Mouse (Mus musculus) adrenal gland, adult (tissue): Measurements from ENCODE around the gene Arhgap9.

ENCODE experiments used
- DNase-seq, 2 experiments: peaks; one replicate each; pipeline ENCODE4 v3.0.0; 2022 to 2023; ENCODE audit warnings: low spot score in 1 of 2; ENCODE audit not compliant: inconsistent age in 2 of 2

Gene Arhgap9

DNA sequence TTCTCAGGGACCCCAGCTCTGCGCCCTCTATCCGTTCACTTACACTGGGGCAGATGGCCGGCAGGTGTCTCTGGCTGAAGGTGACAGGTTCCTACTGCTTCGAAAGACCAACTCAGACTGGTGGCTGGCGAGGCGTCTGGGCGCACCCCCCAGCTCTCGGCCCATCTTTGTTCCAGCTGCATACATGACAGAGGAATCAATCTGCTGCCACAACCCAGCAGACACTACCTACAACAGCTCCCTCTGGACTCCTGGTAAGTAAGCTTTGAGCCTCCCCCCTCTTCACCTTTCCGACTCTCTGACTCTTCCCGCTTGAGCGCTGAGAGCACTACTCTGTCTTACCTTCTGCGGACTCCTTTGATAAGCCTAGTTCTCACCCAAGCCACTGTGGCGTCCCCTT is 414 bp downstream of the Arhgap9 start:
- no peak for DNase-seq

DNA sequence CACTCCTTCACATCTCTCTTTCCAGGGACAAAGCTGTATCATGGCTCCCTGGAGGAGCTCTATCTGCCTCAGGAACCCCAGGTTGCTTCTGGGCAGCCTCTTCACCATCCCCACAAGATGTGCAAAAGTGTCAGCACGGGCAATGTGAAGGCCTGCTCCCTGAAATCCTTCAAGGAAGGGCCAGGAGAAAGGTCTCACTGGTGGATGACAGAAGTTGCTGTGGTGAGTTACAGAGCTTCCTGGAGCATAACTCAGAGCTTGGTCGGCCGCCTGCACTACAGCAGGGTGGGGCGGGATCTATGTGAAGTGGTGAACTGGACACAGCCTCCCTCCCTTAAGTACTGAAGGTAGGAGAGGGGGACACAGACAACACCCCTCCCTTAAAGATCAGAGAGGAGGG is 905 bp downstream of the Arhgap9 start:
- no peak for DNase-seq

DNA sequence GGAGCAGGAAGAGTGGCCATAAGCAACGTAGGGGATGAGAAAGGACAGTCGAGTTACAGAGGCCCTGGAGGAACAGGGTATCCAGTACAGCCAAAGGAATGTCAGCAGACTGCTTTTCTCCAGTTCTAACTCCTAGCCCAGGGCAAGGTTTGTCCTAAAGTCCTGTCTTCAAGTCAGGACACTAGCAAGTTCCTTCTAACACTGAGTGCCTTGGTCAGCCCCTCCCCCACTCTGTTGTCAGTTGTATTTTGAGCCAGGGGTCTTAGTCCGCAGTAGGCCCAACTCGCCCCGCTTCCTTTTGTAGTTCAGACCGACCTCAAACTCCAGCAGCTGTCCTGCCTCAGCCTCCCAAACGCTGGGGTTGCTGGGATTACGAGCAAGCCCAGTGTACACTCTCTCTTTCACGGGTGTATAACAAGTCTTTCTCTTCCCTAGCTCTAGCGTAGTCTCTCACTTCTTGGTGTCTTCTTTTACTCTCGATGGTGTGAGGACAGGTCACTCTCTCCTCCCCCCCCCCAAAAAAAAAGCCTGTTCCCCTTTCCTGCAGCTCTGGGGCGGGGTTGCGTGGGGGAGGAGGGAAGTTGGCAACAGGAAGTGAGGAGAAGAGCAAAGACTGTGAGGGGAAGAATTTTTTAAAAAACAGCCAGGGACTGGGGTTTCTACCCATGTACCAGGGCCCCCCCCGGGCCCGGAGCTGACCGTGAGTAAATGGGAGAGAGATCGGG is 1.5 kb downstream of the Arhgap9 start:
- DNase-seq: peak in 1 of 2 experiments; percentile 49

DNA sequence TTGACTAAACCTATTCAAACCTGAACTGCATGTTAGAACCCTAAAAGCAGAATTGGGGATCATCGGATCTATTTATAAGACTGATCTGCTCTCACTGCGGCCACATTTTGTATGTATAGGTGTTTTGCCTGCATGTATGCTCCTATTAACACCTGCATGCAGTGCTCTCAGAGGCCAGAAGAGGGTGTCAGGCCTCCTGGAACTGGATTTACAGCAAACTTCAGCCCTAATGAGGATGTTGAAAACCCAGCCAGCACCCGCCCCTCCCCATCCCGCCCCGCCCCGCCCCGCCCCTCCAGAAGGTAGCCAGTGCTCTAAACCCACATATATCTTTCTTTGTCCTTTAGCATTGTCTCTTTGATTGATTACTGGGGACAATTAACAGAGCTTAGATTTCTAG is 2.7 kb downstream of the Arhgap9 start:
- peak in 1 of 2 experiments; percentile 64 for DNase-seq

DNA sequence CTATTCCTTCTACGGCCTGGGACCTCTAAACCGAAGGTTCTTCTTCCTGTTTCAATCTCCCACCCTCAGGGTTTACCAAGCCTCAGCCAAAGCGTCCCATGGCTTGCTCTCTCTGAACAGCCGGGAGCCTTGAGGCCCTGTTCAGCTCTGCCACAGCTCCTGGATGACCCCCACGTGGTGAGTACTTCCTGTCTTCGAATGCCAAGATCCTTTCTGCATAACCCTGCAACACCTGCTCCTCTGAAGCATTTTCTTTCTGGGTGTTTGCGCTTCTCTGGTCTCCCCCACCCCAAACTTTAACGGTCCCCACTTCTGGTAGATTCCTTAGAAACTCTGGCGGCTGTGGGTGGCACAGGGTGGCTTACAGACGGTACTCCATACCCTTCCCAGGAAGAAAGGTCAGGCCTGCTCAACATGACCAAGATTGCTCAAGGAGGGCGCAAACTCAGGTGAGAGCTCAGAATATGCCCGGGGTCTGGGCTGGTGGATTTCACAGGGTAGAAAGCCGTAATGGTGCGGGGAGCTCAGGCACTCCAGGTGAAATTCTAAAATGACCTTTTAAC is 3.8 kb downstream of the Arhgap9 start:
- no peak for DNase-seq

DNA sequence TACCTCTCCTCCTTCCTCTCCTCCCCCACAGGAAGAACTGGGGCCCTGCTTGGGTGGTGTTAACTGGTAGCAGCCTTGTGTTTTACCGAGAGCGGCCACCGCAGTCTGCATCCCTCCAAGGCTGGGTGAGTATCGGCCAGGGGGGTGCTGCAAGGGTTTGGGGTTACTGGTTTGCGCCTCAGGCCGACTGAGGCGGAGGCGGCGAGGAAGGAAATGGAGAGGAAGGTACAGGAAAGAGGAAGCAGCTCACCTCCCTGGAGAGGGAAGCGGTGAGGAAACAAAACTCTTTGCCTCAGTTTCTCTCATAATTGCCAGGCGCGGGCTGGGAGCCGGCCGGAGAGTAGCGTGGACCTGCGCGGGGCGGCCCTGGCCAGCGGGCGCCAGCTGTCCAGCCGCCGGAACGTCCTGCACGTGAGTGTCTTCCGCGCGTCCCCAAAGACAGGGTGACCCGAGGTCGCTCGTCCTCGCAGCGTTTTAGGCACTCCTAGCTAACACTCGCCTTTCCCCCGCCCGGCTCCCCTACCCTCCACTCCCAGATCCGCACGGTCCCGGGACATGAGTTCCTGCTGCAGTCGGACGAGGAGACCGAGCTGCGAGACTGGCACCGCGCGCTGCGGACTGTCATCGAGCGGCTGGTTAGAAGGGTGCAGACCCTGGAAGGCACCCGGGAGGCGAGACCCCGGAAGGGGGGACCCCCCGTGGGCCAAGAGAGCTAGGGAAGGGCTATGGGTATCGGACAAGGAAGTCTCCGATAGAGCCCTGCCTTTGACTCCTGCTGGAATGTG is 4.4 kb downstream of the Arhgap9 start:
- peak in 1 of 2 experiments; percentile 78 for DNase-seq

DNA sequence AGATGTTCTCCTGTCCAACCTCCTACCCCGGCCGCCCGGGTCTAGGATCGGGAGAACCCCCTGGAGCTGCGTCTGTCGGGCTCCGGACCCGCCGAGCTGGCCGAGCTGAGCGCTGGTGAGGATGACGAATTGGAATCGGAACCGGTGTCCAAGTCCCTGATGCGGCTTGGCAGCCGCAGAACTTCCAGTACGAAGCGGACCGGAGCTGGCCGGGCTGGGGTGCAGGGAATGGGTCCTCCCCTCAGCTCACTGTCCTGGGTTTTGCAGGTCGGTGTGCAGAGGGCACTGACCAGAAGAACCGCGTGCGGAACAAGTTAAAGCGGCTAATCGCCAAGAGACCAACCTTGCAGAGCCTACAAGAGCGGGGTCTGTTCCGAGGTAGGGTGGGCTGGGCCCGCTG is 5.1 kb downstream of the Arhgap9 start:
- peak; percentile 55 to 71 for DNase-seq

DNA sequence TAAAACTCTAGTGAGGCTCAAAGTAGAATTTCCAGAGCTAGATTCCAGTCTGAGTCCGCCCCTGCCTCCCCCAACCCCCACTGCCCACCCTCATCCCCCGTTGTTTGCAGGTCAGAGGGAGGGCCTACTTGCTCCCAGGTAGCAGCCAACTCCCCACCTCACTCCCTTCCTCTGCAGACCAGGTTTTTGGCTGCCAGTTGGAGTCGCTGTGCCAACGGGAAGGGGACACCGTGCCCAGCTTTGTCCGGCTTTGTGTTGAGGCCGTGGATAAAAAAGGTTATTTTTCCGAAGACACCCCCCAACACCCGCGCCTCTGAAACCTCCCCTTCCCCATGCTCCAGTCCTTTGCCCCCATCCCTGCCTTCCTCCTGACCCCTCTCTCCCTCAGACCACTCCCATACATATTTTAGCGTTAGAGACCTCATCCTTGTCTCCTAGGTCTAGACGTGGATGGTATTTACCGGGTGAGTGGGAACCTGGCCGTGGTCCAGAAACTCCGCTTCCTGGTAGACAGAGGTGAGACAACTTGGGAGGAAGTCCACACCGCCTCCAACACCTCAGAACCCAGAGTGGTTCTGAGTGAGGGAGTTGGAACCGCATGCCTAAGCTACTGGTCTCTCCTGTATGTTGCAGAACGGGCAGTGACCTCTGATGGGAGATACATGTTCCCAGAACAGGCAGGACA is 5.8 kb downstream of the Arhgap9 start:
- no peak for DNase-seq

DNA sequence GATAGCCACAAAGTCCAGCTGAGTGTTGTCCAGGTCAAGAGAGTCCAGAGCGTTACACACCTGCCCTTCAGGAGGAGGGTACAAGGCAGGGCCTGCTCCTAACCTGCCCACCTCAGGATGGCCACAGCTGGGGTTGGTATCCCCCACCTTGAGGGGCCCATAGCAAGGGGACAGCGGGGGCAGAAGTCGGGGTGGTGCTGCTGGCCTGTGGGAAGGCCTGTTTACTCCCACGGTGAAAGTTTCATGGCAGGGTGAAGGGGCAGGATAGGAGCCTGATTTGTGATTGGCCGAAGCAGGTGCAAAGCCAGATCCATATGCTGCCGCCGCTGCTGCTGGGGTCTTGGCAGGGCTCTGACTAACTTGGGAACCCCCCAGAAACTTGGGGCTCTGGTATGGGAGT is 8.4 kb downstream of the Arhgap9 start:
- DNase-seq: no peak

DNA sequence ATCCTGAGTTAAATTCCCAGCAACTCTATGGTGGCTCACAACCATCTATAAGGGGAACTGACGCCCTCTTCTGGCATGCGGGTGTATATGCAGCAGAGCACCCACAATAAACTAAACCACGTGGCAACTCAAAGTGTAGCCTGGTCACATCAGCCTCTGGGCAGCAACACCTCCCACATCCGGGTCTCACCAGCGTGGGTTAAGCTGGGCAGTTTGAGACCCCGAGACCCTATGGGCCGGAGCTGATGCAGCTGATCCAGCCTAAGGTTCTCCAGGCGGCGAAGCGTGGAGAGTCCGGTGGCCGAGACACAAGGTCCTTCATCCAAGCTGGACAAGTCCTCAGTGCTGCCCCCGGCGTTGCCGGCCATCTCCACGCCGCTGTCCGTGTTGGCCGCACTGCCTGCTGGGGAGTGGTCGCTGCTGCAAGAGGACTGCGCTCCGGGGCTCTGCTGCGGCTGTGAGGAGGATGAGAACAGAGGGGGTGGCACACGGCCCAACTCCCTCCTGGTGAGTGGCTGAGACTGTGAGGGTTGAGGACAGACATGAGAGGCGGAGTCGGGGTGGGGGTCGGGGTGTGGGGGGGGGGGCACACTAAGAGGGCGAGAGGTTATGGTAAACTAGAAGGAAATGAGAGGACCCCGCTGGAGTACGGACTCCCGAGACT is 10.6 kb downstream of the Arhgap9 start:
- peak in 1 of 2 experiments; percentile 7 for DNase-seq

DNA sequence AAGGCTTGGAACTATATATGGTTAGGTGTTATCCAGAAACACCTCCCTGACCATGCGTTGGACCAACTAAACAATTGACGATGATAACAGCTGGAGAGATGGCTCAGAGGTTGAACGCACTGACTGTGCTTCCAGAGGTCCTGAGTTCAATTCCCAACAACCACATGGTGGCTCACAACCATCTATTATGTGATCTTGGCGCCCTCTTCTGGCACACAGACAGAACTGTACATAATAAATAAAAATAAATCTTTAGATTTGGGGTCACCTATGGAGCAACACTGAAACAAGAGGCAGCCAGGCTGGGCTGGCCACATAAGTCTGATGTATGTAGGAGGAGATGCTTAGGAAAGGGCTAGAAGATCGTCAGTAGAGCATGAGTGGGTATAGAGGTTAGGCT is 11.4 kb downstream of the Arhgap9 start:
- peak; percentile 11 to 47 for DNase-seq

DNA sequence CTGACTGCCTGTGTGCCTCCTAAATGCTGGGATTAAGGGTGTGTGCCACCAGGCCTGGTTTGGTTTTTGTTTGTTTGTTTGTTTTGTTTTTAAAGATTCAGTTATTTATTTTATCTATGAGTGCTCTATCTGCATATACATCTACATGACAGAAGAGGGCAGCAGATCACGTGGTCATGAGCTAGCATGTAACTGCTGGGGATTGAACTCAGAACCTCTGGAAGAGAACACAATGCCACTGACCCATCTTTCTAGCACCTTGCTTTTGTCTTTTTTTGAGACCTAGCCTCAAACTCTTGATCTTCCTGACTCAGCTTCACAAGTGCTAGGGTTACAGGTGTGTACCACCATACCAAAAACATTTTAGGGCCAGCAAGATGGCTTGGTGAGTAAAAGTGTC is 13.5 kb downstream of the Arhgap9 start:
- no peak for DNase-seq

DNA sequence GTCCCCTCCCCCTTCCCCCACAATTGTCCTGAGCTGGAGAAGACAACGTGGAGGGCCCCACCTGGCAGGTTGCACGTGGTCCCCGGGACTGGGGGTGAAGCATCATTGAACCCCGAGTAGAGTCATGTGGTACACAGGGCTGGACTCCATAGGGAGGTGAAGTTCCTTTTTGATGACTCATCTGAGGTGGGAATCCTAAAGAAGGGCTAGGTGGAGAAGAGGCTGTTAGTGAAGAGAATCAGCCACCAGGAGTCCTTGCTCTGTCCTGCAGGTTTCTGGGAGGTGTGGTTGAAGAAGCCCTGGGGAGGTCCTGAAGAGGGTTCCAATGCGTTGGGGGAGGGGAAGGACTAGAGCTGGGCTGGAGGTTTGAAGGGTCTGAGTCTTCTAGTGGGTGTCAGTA is 15.2 kb downstream of the Arhgap9 start:
- DNase-seq: no peak

DNA sequence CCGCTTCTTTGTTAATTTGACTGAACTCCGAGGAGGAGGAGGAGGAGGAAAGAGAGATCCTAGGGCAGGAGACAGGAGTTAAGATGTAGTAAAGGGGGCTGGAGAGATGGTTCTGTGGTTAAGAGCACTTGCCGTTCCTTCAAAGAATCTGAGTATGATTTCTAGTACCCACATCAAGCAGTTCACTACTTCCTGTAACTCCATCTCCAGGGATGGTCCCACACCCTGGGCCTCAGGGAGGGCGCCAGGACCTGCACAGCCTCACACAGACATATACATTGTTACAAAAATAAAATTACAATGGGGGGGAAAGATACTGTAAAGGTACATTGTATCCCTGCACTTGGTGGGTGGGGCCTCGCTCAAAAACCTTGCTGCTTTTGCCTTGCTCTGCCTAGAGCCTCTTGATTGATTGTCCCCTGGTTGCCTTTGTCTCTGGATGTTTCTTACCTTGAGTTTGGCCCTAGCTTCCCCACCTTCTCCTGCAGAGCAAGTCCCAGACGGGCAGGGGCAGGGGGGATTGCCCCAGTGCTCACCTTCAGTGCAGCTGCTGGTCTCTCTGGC is 15.9 kb downstream of the Arhgap9 start:
- DNase-seq: no peak

DNA sequence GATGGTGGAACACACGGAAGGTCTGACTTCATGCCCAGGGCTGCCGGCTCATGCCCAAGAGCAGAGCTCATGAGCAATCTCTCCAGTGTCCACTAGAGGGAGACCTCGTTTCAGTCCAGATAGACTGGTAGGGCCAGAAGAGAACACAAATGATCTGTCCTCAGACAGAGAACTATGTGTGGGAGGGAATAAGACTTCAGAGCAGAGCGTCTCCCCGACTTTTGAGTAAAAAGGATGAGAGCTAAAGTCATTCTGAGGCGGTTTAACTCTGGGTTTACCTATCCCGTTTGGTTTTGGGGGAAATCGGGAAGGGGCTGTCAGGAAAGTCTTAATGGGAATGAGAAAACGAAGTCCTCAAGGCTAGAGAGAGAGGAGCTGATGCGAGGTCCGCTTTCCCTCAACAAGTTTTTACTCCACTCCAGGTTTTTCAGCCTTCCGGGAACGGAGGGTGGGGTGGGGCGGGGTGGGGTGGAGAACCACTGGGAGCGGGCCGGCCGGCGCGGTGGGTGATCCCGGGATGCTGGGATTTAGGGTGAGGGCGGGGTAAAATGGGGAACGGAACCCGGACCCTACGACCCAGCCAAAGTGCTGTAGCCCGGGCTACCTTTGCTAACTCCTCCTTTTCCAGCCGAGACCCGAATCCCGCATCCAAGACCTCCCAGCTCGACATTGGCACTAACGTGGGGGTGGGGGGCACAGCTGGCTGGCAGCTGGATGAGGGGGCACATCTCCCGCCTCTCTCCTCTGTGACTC is 17.3 kb downstream of the Arhgap9 start:
- DNase-seq: peak; percentile 87 to 96

DNA sequence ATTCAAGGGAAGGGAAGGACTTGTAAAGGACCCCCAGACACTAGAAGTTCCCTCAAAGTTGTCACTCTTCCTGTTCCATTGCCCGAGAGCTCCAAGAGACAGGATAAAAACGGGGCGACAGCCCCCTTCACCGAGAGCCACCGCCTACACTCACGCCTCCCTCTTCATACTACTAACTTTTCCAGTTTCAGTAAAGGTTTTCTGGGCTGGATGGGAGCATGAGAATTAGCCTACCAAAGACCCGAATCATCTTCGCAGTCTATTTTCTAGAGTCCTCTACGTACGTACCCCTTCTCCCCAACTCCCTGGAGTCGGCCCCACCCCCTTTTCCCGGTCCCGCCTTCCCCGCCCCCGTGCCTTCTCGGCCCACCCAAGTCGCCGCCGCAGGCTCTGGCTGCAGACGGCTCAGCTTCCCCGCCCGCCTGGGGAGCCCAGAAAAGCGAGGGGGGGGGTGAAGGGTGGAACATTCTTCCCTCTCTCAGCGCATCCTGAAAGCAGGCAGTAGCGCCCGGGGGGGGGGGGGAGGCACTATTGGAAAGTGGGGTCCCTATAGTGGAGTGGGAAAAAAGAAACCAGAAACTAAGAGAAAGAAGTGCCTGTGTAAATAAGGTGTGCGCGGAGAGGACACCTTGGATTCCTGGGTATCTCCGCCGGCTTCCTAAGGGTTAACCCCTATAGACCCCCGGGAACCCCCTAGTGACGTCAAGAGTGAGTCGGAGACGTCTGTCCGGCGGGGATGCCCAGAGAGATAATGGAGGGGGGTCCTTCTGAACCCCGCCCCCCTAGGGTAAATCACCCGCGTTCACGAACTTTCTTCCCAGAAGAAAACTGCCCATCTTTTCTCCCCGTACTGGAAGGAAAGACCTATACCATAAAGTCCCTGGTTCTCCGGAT is 18.2 kb downstream of the Arhgap9 start:
- peak in 1 of 2 experiments; percentile 70 for DNase-seq

DNA sequence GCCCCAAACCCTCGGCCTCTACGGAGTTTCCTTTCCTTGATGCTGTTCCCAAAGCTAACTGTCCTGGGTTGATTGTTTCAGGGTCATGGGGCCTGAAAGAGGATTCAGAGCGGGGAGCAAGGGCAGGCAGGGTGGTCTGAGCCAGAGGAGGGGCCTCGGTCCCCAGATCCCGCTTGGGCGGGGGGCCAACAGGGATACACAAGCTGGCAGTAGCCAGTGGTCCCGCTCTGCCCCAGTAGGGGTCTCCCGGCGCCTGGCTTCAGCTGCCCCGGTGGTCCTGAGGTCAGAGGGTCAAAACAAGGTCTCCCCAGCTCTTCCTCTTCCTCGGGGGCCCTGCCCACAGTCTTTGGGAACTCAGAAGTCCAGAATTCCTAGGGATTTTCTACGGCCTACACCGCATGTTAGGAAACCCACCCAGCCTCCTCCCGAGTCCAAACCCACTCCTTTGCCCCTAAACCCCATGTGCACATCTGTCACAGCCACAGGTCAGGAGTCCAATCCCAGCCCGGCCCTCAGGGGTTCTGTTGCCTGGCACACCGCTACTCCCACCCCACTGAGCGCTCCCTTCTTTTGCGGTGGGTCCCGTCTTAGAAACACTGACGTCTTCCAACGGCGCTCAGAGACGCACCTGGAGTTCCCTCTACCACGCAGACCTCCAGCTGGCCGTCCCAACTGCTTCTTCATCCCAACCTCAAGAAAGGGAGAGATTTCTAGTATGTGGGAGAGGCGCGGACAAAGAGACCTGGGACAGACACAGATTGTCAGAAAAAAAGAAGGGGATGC is 19.0 kb downstream of the Arhgap9 start:
- peak in 1 of 2 experiments; percentile 41 for DNase-seq

DNA sequence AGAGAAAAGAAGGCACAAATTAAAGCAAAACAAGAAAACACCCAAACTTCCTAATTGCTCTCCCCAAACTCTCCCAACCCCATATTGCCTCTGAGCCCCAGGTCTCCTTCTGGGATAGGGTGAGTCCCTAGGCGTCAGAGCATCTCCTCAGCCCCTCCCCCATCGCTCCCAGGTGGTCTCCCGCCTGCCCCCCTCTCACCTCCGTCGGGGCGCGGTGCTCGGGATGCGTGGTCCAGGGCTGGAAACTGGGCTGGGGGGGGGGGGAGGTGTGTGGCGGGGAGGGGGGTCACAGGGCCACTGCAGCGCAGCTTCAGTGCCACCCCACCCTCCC is 19.6 kb downstream of the Arhgap9 start:
- peak in 1 of 2 experiments; percentile 33 for DNase-seq
